ENCODE assay signal across 7 mouse cellular contexts in genomic region chrX:103067730-103068621, GRCm38 (mm10).
ATAC-seq and TF ChIP-seq lines count a peak whose summit lies in the region.
"Not testable (repeated sequence)": the region's sequence is repeated elsewhere in the genome, so short reads cannot be mapped to it uniquely, and the experiment has no call there.

No protein-coding gene starts in this region.

- H3K4me3 ChIP-seq in embryonic facial prominence, embryonic 12.5 days; forebrain, embryonic 16.5 days (replicated peaks; ENCODE audit: low read length); hindbrain, embryonic 13.5 days; intestine, postnatal 0 days (ENCODE audit: low read depth, low read length); limb, embryonic 13.5 days; midbrain, embryonic 13.5 days (replicated peaks); neural tube, embryonic 14.5 days (ENCODE audit: low read depth, low read length): not testable (repeated sequence)

- H3K36me3 ChIP-seq in embryonic facial prominence, embryonic 12.5 days; forebrain, embryonic 16.5 days (ENCODE audit: control insufficient read depth, insufficient read depth); hindbrain, embryonic 13.5 days; intestine, postnatal 0 days (ENCODE audit: control insufficient read depth, insufficient read depth); limb, embryonic 13.5 days; midbrain, embryonic 13.5 days; neural tube, embryonic 14.5 days (ENCODE audit: control insufficient read depth, insufficient read depth, low read length): not testable (repeated sequence)

- TF ChIP-seq CTCF in intestine, postnatal 0 days (IDR thresholded peaks at IDR 0.05; ENCODE audit: low read depth): not testable (repeated sequence)

- WGBS in embryonic facial prominence, embryonic 12.5 days: no CpG with 5 or more reads among the region's 50 CpGs
- no CpG with 5 or more reads among the region's 50 CpGs for WGBS in forebrain, embryonic 16.5 days
- no CpG with 5 or more reads among the region's 50 CpGs for WGBS in hindbrain, embryonic 13.5 days
- no CpG with 5 or more reads among the region's 50 CpGs for WGBS in intestine, postnatal 0 days
- 20% methylated on average over 1 of the region's 50 CpGs for WGBS in limb, embryonic 13.5 days
- WGBS in midbrain, embryonic 13.5 days: no CpG with 5 or more reads among the region's 50 CpGs
- no CpG with 5 or more reads among the region's 50 CpGs for WGBS in neural tube, embryonic 14.5 days

- peak; percentile 70 for ATAC-seq in embryonic facial prominence, embryonic 12.5 days (ENCODE audit: insufficient number of reproducible peaks, insufficient read depth, low FRiP score, low TSS enrichment)
- ATAC-seq in forebrain, embryonic 16.5 days: peak; percentile 87
- peak; percentile 90 for ATAC-seq in hindbrain, embryonic 13.5 days (ENCODE audit: low FRiP score)
- 0 out of 2 replicates have a peak, but pooled peaks have one; percentile 25 for ATAC-seq in intestine, postnatal 0 days
- ATAC-seq in limb, embryonic 13.5 days (ENCODE audit: low FRiP score, low read depth): peak; percentile 66
- peak; percentile 89 for ATAC-seq in midbrain, embryonic 13.5 days
- ATAC-seq in neural tube, embryonic 14.5 days (ENCODE audit: low read depth): peak; percentile 88

- not testable (repeated sequence) for H3K4me1 ChIP-seq in embryonic facial prominence, embryonic 12.5 days; forebrain, embryonic 16.5 days (replicated peaks; ENCODE audit: control insufficient read depth, insufficient read depth, low read length); hindbrain, embryonic 13.5 days (replicated peaks); intestine, postnatal 0 days (replicated peaks; ENCODE audit: control insufficient read depth, insufficient read depth, low read length); limb, embryonic 13.5 days; midbrain, embryonic 13.5 days (replicated peaks); neural tube, embryonic 14.5 days (ENCODE audit: control insufficient read depth, insufficient read depth, low read length)

- not testable (repeated sequence) for H3K9ac ChIP-seq in embryonic facial prominence, embryonic 12.5 days; forebrain, embryonic 16.5 days (replicated peaks; ENCODE audit: low read depth, low read length); hindbrain, embryonic 13.5 days; intestine, postnatal 0 days (ENCODE audit: low read depth, low read length); limb, embryonic 13.5 days; midbrain, embryonic 13.5 days (replicated peaks); neural tube, embryonic 14.5 days (replicated peaks; ENCODE audit: low read depth, low read length)

- not testable (repeated sequence) for H3K4me2 ChIP-seq in embryonic facial prominence, embryonic 12.5 days (replicated peaks); forebrain, embryonic 16.5 days (ENCODE audit: low read length); hindbrain, embryonic 13.5 days; intestine, postnatal 0 days (replicated peaks; ENCODE audit: low read depth); limb, embryonic 13.5 days (replicated peaks); midbrain, embryonic 13.5 days (replicated peaks); neural tube, embryonic 14.5 days (ENCODE audit: low read depth, low read length)

- H3K9me3 ChIP-seq in embryonic facial prominence, embryonic 12.5 days; forebrain, embryonic 16.5 days (ENCODE audit: control insufficient read depth, low read length); hindbrain, embryonic 13.5 days; intestine, postnatal 0 days (ENCODE audit: control insufficient read depth); limb, embryonic 13.5 days; midbrain, embryonic 13.5 days; neural tube, embryonic 14.5 days (ENCODE audit: control insufficient read depth, low read length): not testable (repeated sequence)

- not testable (repeated sequence) for H3K27ac ChIP-seq in embryonic facial prominence, embryonic 12.5 days; forebrain, embryonic 16.5 days (ENCODE audit: low read length); hindbrain, embryonic 13.5 days; intestine, postnatal 0 days (ENCODE audit: low read depth, low read length); limb, embryonic 13.5 days; midbrain, embryonic 13.5 days; neural tube, embryonic 14.5 days (ENCODE audit: low read depth, low read length)

- not testable (repeated sequence) for H3K27me3 ChIP-seq in embryonic facial prominence, embryonic 12.5 days; forebrain, embryonic 16.5 days (replicated peaks; ENCODE audit: control insufficient read depth, insufficient read depth, low read length); hindbrain, embryonic 13.5 days; intestine, postnatal 0 days (replicated peaks; ENCODE audit: control insufficient read depth, insufficient read depth, low read length); limb, embryonic 13.5 days; midbrain, embryonic 13.5 days; neural tube, embryonic 14.5 days (ENCODE audit: control insufficient read depth, insufficient read depth, low read length)

Comparison
In these comparisons a context has a peak if more than half of its experiments do, and no peak if none do; other contexts are left out.
1. ATAC-seq: peak in every context shown above with its lines; median percentile 90 in hindbrain, embryonic 13.5 days; 89 in midbrain, embryonic 13.5 days; 88 in neural tube, embryonic 14.5 days; 87 in forebrain, embryonic 16.5 days; 70 in embryonic facial prominence, embryonic 12.5 days; 66 in limb, embryonic 13.5 days; 25 in intestine, postnatal 0 days.